Mouse (Mus musculus) lung, postnatal 0 days (tissue): Measurements from ENCODE around the gene Trim44. TPM values are rescaled to one million over a fixed set of nuclear protein-coding genes. Genes with fewer than 3 reads are reported as not detected.

Experiments
- ATAC-seq: fragments of 200-750 bp; cut with Nextera tagmentation; 2 replicates; pipeline ENCODE4 v1.8.0; 2017; ENCODE audit warnings: moderate library complexity
- DNase-seq: peaks from one replicate; pipeline ENCODE4 v3.0.0-alpha.2; 2016; ENCODE audit warnings: low spot score
- H3K27ac ChIP-seq: fragments of 300-500 bp; sonication (generic); 2 replicates; pipeline ENCODE4 v1.5.1; 2014; ENCODE audit warnings: antibody characterized with exemption, mild to moderate bottlenecking, low read length, mixed read lengths
- H3K27me3 ChIP-seq: fragments of 300-500 bp; sonication (generic); replicated peaks from 2 replicates; pipeline ENCODE4 v1.6.1; 2014; ENCODE audit warnings: low read length, mixed read lengths; ENCODE audit not compliant: insufficient read depth
- H3K36me3 ChIP-seq: fragments of 300-500 bp; sonication (generic); 2 replicates; pipeline ENCODE4 v1.6.1; 2014; ENCODE audit warnings: low read length, mixed read lengths; ENCODE audit not compliant: insufficient read depth
- H3K4me1 ChIP-seq: fragments of 300-500 bp; sonication (generic); 2 replicates; pipeline ENCODE4 v1.6.1; 2014; ENCODE audit warnings: antibody characterized with exemption, low read depth, low read length, mixed read lengths; ENCODE audit not compliant: insufficient read depth
- H3K4me2 ChIP-seq: fragments of 300-500 bp; sonication (generic); replicated peaks from 2 replicates; pipeline ENCODE4 v1.6.1; 2014; ENCODE audit warnings: low read depth, mild to moderate bottlenecking, low read length, moderate library complexity, mixed read lengths
- H3K4me3 ChIP-seq: fragments of 300-500 bp; sonication (generic); 2 replicates; pipeline ENCODE4 v1.5.1; 2014; ENCODE audit warnings: low read depth, low read length
- H3K9ac ChIP-seq: fragments of 300-500 bp; sonication (generic); replicated peaks from 2 replicates; pipeline ENCODE4 v1.6.1; 2014; ENCODE audit warnings: low read depth, mild to moderate bottlenecking
- H3K9me3 ChIP-seq: fragments of 300-500 bp; sonication (generic); 2 replicates; pipeline ENCODE4 v1.6.1; 2016; ENCODE audit warnings: low read length, mixed read lengths
- CTCF ChIP-seq: IDR thresholded peaks from 2 replicates; pipeline ENCODE4 v1.5.1; 2016; ENCODE audit warnings: antibody characterized with exemption, mild to moderate bottlenecking
- EP300 ChIP-seq: IDR thresholded peaks from 2 replicates; pipeline ENCODE4 v1.6.1; 2016; ENCODE audit warnings: antibody characterized with exemption, mild to moderate bottlenecking, control low read depth
- WGBS: fragments of 180-500 bp; shearing (Covaris S2); extraction: QIAGEN DNeasy Blood & Tissue Kit; methylation state at CpG from one replicate; pipeline ENCODE4 v1.1.7; 2014; 5-methylcytosine and 5-hydroxymethylcytosine counted together
- polyA plus RNA-seq: library from polyadenylated mRNA; unstranded; fragments of >200 nt; fragmentation: Nextera tagmentation; extraction: Ambion mirVana; gene quantifications from 2 replicates; pipeline ENCODE4 v1.2.1, GENCODE M21; 2015

Gene Trim44
- polyA plus RNA-seq, 1 experiment from 2014 or later = 12.7 TPM

- peaks cover 9% of the 10 kb centered on the region for H3K4me1 ChIP-seq
- H3K27ac ChIP-seq = no peak overlapping the region
- H3K9me3 ChIP-seq = no peaks in the 10 kb centered on the region
- 1% methylated on average over 43 of the region's 43 CpGs for WGBS
- H3K4me3 ChIP-seq = peak overlapping the region; percentile 65
- peak overlapping the region; percentile 39; the same call in 1 of the 2 replicates for H3K9ac ChIP-seq
- DNase-seq = peak; percentile 57
- peak; percentile 23; the same call in 1 of the 2 replicates for ATAC-seq
- TF ChIP-seq EP300 = no peak
- peak; percentile 38 for TF ChIP-seq CTCF
- H3K4me2 ChIP-seq = peak overlapping the region; percentile 99
- peaks cover 3% of the 10 kb centered on the region; the same call in 1 of the 2 replicates for H3K27me3 ChIP-seq
- H3K36me3 ChIP-seq = no peaks in the 10 kb centered on the region
Observed at GRCm38 (mm10) chr2:102450248-102450760, 42.7 kb upstream of the Trim44 start.

- ATAC-seq = no peak
- H3K27me3 ChIP-seq = peaks cover 3% of the 10 kb centered on the region; the same call in 1 of the 2 replicates
- no peak overlapping the region for H3K9ac ChIP-seq
- DNase-seq = peak; percentile 34
- peaks cover 9% of the 10 kb centered on the region for H3K4me1 ChIP-seq
- H3K9me3 ChIP-seq = no peaks in the 10 kb centered on the region
- H3K4me2 ChIP-seq = peak overlapping the region; percentile 99
- peak overlapping the region; percentile 65 for H3K4me3 ChIP-seq
- no peak overlapping the region for H3K27ac ChIP-seq
- H3K36me3 ChIP-seq = no peaks in the 10 kb centered on the region
- 6% methylated on average over 17 of the region's 17 CpGs for WGBS
- TF ChIP-seq CTCF (no peak), EP300 (no peak)
Observed at GRCm38 (mm10) chr2:102449630-102450247, 42.1 kb upstream of the Trim44 start.

DNA sequence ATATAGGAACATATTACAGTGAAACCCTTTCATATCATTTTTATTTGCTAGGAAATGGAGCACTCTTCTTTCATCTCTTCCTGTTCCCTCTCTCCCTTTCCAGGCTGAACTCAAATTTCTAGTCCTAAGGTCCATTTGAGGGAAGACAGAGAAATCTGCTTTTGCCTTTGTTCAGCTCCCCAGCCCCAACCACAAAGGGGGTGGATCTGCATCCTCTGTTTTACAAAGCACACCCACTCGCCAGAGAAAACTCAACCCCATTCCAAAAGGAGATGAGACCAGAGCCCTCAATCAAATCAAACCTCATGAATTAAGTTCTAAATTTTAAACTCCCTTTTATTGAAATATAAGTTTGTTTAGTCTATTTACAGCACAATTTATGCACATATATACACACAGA, 41.4 kb upstream of the Trim44 start:
- H3K4me3 ChIP-seq = no peak overlapping the region
- ATAC-seq (no peak), DNase-seq (no peak)
- no peak overlapping the region for H3K27ac ChIP-seq
- peaks cover 3% of the 10 kb centered on the region; the same call in 1 of the 2 replicates for H3K27me3 ChIP-seq
- H3K9me3 ChIP-seq = no peaks in the 10 kb centered on the region
- 67% methylated on average over 1 of the region's 1 CpGs for WGBS
- no peak overlapping the region for H3K4me2 ChIP-seq
- H3K4me1 ChIP-seq = peaks cover 9% of the 10 kb centered on the region
- no peak overlapping the region for H3K9ac ChIP-seq
- no peaks in the 10 kb centered on the region for H3K36me3 ChIP-seq
- TF ChIP-seq EP300 = no peak
- no peak for TF ChIP-seq CTCF

DNA sequence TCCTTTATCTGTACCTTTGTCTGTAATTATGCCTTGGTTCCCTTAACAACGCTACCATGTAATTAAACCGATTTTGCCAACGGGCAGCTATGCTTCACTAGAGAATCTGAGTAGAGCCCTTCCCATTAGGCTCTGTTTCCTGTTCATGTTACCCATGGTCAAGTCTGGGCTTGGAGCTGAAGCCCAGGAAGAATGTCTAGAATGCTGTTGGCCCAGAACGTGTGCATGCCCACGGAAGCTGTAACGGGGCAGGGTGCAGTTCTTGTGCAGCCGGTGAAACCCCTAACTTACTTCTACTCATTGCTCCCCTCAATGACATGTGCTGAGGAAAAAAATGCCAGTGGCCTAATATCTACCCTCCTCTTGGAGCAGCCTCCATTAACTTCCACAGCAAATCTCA, 40.2 kb upstream of the Trim44 start:
- H3K9ac ChIP-seq = no peak overlapping the region
- DNase-seq (no peak), ATAC-seq (no peak)
- H3K36me3 ChIP-seq = no peaks in the 10 kb centered on the region
- no peak for TF ChIP-seq EP300
- TF ChIP-seq CTCF = no peak
- no peak overlapping the region for H3K4me2 ChIP-seq
- no peak overlapping the region for H3K27ac ChIP-seq
- WGBS = 83% methylated on average over 7 of the region's 7 CpGs
- peaks cover 3% of the 10 kb centered on the region; the same call in 1 of the 2 replicates for H3K27me3 ChIP-seq
- H3K9me3 ChIP-seq = no peaks in the 10 kb centered on the region
- peaks cover 9% of the 10 kb centered on the region for H3K4me1 ChIP-seq
- no peak overlapping the region for H3K4me3 ChIP-seq

DNA sequence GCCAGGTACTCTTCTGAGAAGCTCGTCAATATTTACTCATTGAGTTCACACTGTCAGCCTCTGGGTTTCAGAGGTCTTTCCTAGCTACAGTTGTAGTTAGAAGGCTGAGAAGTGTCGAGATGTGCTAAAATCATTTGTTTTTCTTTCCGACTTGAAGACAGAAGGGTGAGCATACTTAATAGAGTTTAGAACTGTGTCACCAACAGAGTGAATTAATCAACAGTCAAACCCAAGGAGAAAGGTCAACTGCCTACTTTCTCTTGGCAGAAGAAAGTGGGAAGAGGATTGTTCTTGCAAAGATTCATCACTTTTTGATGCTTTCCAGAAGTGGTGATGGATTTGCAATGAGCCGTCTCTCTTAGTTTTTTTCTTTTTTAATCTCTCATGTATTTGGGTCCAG, 39.2 kb upstream of the Trim44 start:
- DNase-seq (no peak), ATAC-seq (no peak)
- H3K9ac ChIP-seq = no peak overlapping the region
- H3K9me3 ChIP-seq = no peaks in the 10 kb centered on the region
- peaks cover 3% of the 10 kb centered on the region; the same call in 1 of the 2 replicates for H3K27me3 ChIP-seq
- no peak overlapping the region for H3K4me2 ChIP-seq
- no peak overlapping the region for H3K27ac ChIP-seq
- peaks cover 9% of the 10 kb centered on the region for H3K4me1 ChIP-seq
- no peak overlapping the region for H3K4me3 ChIP-seq
- H3K36me3 ChIP-seq = no peaks in the 10 kb centered on the region
- WGBS = 49% methylated on average over 4 of the region's 4 CpGs
- no peak for TF ChIP-seq EP300
- TF ChIP-seq CTCF = no peak

DNA sequence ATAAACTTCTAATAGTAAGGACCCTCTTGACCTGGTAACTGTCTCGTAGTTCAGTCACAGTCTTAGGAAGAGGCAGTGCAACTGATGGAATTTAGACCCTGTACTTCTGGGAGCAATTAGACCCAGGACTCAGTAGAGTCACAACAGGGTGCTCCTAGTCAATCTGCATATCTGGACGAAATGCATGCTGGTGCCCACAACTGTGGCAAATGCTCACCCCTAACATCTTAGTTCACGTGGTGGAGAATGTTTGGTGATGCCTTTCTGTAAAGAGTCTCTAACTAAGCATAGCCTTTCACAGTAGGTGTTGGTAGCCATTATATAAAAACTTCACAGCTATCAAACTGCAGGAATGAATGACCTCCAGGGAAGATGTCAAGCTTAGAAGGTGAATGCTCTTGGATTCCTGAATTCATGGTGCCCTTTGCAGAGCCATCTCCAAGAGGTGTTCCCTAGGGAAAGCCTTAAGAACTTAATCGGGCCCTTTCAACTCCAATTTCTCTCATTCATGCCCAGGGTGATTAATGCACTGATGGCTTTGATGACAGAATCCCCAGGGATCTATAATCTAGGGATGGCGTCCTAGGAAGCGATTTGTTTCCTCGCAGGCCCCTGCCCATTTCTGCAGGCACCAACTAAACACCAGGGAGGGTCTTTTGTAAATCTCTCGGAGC, 29.9 kb upstream of the Trim44 start:
- Histone ChIP-seq H3K4me3 (no peak overlapping the region), H3K9me3 (no peaks in the 10 kb centered on the region), H3K27me3 (no peaks in the 10 kb centered on the region), H3K4me2 (no peak overlapping the region), H3K9ac (no peak overlapping the region), H3K4me1 (no peaks in the 10 kb centered on the region), H3K27ac (no peak overlapping the region), H3K36me3 (no peaks in the 10 kb centered on the region)
- ATAC-seq (no peak), DNase-seq (no peak)
- WGBS = 59% methylated on average over 8 of the region's 8 CpGs
- TF ChIP-seq EP300 = no peak
- TF ChIP-seq CTCF = no peak
